Mouse (Mus musculus) embryo, embryonic 9.5 days (tissue): Measurements from ENCODE around the gene Tenm2.

ENCODE experiments used
- DNase-seq: peaks from one replicate; pipeline ENCODE4 v3.0.0-alpha.2; 2017; ENCODE audit errors: extremely low spot score

Tenm2 gene

GRCm38 (mm10) chr11:36484466-36485069, 751.2 kb downstream of the Tenm2 start:
- DNase-seq = no peak

DNA sequence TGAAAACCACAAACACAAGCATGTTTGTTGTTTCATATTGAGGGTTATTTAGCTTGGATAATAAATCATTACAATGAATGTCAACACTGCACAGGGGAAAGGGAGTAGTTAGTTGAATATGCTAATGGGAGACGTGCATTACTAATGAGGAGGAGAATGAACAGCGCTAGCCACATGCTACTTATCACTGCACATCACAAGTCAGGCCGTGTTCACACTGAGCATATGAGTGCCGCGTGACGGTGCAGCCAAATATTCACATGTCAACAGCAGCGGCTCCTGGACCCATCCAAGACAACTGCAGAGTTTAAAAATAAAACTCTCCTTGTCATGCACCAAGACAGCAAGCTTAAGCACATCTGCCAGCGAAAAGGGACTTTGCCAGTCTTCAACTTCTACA, 753.6 kb downstream of the Tenm2 start:
- no peak for DNase-seq

DNA sequence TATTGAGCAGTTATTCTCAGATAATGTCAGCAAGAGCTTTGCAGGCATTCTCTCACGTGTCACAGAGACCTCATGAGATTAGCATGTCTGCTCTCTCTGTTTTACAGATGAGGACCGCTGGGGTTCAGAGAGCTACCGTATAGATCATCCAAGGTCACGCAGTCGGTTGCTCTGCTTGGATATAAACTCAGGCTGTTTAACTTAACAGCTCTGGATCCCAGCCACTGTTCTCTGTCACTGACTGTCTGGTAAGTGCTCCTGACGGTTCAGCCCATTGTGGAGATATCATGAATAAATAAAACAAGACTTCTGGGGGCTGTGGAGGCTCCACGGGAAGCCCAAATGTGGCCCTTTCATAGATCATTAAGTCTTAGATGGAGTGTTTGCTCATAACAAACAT, 754.2 kb downstream of the Tenm2 start:
- no peak for DNase-seq

DNA sequence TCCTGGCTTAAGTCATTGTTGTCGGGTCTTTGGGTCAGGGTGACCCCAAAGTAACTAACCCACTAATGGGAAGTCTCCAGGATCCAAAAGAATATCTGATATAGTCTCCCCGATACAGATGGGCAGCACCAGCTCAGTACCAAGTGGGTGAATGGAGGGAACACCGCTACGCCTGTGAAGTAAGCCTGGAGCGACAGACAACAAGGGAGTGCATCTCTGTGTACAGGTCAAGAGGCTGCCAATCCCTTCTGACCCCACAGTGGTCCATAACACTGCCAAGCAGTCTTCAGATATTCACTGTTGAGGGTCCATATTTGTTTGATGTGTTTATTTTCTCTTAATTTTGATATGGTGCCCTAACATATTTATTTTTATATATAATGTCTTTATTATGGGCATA, 754.7 kb downstream of the Tenm2 start:
- no peak for DNase-seq

DNA sequence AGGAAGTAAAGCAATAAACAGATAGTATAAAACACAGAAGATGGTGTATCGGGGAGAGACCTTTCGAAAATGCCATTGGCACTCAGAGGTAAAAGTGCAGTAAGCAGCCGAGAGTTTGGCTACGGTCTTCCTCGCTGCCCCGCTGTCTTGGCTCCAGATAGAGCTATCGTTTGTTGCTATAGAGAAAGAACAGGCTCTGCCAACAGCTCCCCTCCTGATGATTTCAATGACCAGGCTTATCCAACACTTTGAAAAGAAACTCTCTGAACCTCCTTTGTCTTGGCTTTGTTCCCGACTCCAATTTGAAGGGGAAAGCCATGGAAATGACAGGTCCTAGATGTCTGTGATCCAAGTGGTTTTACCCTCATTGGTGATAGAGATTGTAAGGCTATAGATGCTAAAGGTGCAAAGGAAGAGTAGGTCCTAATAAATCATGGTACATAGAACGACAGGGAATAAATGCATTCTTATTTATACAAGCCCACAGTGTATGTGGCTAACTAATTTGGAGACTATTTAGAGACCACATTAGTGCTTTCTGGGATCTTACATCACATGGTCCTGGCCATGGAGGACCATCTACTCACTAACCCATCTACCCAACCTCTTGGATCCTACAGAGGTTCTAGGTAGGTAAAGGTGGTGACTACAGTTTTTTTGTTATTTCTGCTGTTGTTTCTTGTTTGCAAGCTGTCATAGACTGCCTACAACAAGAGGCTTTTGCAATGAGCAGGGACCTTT, 765.8 kb downstream of the Tenm2 start:
- no peak for DNase-seq

DNA sequence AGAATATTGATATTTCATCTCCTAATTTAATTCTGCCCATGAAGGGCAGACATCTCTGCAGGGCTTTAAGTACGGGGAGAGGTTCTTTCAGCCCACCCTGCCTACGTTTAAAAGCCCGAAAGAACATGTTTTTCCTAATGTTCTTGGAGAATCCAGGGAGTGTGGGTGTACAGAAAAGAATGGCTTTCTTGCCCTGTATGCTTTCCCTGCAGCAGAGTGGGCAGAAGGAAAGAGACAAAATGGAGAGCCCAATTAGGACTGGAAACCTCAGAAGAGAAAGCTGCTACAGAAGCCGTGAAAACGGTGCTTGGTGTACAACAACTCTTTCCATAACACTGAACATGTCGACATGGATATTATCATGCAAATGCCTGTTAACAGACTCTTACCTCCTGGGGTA, 777.3 kb downstream of the Tenm2 start:
- no peak for DNase-seq

GRCm38 (mm10) chr11:36454076-36454475, 781.7 kb downstream of the Tenm2 start:
- DNase-seq = no peak

GRCm38 (mm10) chr11:36452436-36452835, 783.3 kb downstream of the Tenm2 start:
- DNase-seq = no peak

DNA sequence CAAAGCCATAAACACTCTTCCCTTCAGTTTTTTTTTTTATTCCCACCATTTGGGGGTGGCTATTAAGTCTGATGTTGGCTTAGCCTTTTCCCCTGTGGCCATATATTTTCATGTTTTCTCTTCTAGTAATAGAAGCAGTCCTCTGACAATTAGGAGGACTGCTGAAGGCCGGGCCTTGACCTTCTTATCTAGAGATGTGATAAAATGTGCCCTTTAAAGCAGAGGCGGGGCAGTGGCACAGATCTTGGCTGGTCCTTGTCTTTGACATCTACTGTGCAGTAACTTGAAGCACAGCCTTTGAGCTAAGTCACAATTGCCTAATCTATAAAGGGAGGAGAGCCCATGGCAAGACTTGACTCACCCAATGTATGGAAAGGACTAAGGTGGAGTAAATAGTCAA, 789.4 kb downstream of the Tenm2 start:
- no peak for DNase-seq

DNA sequence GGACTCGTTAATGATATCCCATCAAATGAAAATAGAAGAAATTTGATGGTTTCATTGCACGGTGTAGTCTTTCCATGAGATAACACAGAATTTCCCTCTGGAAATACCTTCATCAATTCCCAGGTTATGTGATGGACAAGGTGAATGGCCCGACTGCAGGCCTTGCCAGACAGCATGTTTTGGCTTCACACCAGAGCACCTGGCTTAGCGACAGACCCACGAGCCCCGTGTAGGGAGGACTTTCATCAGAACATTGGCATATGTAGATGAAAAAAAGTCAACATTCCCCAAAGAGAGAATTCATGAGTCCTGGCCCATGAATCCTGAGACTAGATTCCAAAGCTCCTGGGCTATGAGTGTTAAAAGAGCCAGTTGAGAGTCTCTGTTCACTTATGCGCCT, 791.9 kb downstream of the Tenm2 start:
- no peak for DNase-seq

DNA sequence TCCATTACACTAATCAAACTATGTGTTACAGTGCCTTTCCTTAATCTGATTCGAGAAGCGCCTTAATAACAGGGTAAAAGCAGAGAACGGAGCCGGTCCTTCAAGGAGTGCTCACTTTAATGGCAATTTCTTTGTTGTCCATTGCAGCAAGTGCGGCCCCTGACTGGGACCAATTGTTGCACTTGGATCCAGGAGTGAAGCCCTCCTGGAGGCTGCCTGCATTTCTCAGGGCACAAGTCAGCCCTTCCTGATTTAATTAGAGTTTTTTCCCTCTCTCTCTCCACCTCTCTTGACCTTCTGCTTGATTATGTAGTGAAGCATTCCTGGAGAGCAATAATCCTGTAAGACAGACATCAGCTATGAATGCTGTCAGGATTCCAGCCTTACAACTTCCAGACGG, 794.0 kb downstream of the Tenm2 start:
- peak; percentile 32 for DNase-seq

DNA sequence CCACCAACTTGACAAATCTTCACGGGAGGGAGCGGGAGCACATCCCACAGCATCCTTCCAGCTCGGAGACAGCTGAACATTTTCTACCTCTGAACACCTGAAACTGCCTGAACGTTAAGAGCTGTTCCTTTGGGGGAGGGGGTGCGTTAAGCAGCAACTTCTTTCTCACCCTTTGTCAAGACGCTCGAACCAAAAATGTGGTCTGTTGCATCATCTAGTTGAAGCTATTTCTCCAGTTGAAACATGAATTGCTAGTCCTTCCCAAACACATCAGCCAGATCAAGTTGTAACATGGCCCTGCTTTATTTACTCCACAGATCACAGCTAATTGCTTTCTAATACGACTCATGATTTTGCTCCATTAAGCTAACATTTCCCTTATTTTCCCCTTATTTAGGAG, 799.5 kb downstream of the Tenm2 start:
- no peak for DNase-seq

- no peak for DNase-seq
Observed at GRCm38 (mm10) chr11:36428947-36429346, 806.8 kb downstream of the Tenm2 start.

- DNase-seq = no peak
Observed at GRCm38 (mm10) chr11:36424959-36425358, 810.8 kb downstream of the Tenm2 start.

DNA sequence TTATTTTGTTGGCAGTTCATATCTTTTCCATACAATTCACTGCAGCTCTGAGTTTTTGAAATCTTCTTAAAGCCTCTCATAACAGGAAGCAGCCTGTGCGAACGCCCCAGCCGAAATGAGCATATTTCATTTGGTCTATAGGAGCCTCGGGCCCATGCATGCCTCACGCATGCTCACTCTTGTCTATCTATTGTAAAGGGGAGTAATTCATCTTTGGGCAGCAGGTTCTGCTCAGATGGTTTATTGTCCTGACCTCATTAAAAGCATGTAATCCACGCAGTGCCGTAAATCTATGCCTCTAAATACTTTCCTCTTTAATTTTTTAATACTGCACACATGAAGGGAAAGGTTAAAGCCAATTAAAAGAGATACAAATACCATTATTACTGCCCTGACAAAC, 815.7 kb downstream of the Tenm2 start:
- DNase-seq = no peak

- no peak for DNase-seq
Observed at GRCm38 (mm10) chr11:36415244-36415643, 820.5 kb downstream of the Tenm2 start.

GRCm38 (mm10) chr11:36410881-36411280, 824.9 kb downstream of the Tenm2 start:
- DNase-seq = no peak

DNA sequence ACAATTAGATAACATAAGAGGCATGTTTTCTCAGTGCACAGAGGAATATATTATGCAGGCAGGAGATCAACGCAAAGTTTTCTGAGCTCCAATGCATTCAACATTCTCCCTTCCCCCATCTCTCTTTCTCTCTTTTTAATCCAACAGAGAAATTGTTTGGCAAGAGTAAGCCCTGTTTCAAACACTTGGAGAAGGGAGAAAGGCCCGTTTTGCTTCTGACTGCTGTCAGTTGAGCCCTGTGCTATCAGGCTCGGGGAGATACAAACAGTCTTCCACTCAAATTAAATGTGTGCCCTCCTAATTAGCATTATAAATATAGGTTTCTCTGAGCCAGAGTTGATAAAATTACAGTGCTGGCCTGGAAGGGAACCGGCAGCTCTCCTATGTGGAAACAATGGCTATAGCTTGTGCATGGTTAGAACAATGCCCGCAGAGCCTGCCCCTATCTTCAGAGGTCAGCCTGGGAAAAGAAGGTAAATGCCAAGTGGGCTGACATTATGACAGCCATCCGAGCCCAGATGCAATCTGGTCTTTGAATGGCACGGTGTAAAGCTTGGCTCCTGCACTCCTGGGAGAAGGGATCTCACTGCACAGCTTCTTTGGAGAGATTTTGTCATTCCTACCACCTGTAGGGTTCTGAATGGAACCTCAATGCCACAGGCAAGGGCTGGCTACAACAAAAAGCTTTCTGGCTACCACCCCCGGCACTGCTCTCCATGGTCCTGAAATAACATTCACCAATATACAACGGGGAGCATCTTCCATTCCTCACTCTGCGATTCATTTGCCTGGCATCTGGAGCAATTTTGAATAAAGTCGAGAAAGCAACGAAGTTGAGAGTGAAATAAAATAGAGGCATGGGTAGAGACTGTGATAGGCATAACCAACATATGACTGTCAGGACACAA, 839.7 kb downstream of the Tenm2 start:
- DNase-seq = peak; percentile 39

DNA sequence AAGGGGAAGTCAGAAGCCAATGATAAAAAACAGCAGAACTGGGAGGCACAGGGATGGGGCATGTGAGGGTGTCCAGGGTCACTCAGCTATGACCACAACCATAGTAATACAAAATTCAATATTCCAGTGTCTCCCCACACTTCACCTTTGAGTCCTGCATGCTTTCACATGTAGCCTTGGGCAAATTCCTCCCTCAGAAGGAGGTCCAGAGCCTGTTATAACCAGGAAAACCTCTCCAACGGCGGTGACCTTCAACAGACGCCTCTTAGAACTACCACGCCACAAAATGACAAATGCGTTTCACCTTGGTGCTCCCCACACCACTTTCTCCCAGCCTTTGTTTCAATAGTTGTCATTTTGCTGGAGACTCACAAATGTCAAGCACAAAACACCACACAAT, 851.1 kb downstream of the Tenm2 start:
- no peak for DNase-seq

DNA sequence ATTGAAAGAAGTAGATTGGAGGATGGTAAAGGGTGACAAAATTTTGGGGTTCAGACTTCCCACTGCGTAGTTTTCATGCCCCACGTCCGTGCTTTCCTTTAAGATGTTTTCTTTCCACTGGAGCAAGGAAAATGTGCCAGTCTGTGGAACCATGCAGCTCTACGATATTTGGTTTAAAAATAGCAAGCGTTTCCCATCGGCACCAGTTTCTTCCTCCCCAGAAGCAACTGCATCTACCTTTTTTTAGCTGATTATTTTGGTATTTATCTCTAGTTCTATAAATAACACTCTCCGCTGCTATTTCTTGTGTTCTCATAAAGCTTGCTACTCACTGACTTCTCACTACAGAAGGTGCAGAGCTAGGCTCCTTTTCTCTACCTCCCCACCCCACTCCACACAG, 864.0 kb downstream of the Tenm2 start:
- no peak for DNase-seq

- no peak for DNase-seq
Observed at GRCm38 (mm10) chr11:36365067-36365466, 870.7 kb downstream of the Tenm2 start.

- DNase-seq = no peak
Observed at GRCm38 (mm10) chr11:36364441-36364840, 871.3 kb downstream of the Tenm2 start.

GRCm38 (mm10) chr11:36362514-36362913, 873.2 kb downstream of the Tenm2 start:
- DNase-seq = no peak
